Mouse (Mus musculus) liver, postnatal 0 days (tissue): ENCODE data around the gene Megf6.

Experiments
- CTCF ChIP-seq: sonication (generic); IDR thresholded peaks from 2 replicates; pipeline ENCODE4 v1.5.1; 2016; ENCODE audit warnings: antibody characterized with exemption, low read depth
- EP300 ChIP-seq: IDR thresholded peaks from 2 replicates; pipeline ENCODE4 v1.6.1; 2016; ENCODE audit warnings: antibody characterized with exemption, low read depth, mild to moderate bottlenecking

GRCm38 (mm10) chr4:154213586-154213985, 43.1 kb downstream of the Megf6 start:
- no peak for TF ChIP-seq CTCF
- no peak for TF ChIP-seq EP300
